Mouse (Mus musculus) hindbrain, embryonic 14.5 days (tissue): Measurements from ENCODE around the gene App. TPM values are rescaled to one million over a fixed set of nuclear protein-coding genes. Genes with fewer than 3 reads are reported as not detected.

Source experiments
- ATAC-seq: fragments of 200-750 bp; cut with Nextera tagmentation; 2 replicates; pipeline ENCODE4 v1.8.0; 2017; ENCODE audit warnings: moderate number of reproducible peaks, mild to moderate bottlenecking, moderate TSS enrichment, moderate library complexity; ENCODE audit not compliant: low FRiP score
- DNase-seq: peaks from one replicate; pipeline ENCODE4 v3.0.0-alpha.2; 2015; ENCODE audit warnings: low spot score
- H3K27ac ChIP-seq: fragments of 300-500 bp; sonication (generic); 2 replicates; pipeline ENCODE4 v1.5.1; 2014; ENCODE audit warnings: mild to moderate bottlenecking, moderate library complexity
- H3K27me3 ChIP-seq: fragments of 300-500 bp; sonication (generic); 2 replicates; pipeline ENCODE4 v1.6.1; 2014; ENCODE audit warnings: mild to moderate bottlenecking, low read length, mixed read lengths; ENCODE audit not compliant: control insufficient read depth, insufficient read depth
- H3K36me3 ChIP-seq: fragments of 300-500 bp; sonication (generic); replicated peaks from 2 replicates; pipeline ENCODE4 v1.6.1; 2014; ENCODE audit not compliant: control insufficient read depth, insufficient read depth
- H3K4me1 ChIP-seq: fragments of 300-500 bp; sonication (generic); replicated peaks from 2 replicates; pipeline ENCODE4 v1.6.1; 2014; ENCODE audit warnings: antibody characterized with exemption, low read length, mixed read lengths; ENCODE audit not compliant: control insufficient read depth, insufficient read depth
- H3K4me2 ChIP-seq: fragments of 300-500 bp; sonication (generic); replicated peaks from 2 replicates; pipeline ENCODE4 v1.6.1; 2014; ENCODE audit warnings: mild to moderate bottlenecking, moderate library complexity
- H3K4me3 ChIP-seq: fragments of 300-500 bp; sonication (generic); replicated peaks from 2 replicates; pipeline ENCODE4 v1.5.1; 2014; ENCODE audit warnings: mild to moderate bottlenecking, low read length
- H3K9ac ChIP-seq: fragments of 300-500 bp; sonication (generic); 2 replicates; pipeline ENCODE4 v1.6.1; 2014
- H3K9me3 ChIP-seq: fragments of 300-500 bp; sonication (generic); 2 replicates; pipeline ENCODE4 v1.6.1; 2016; ENCODE audit warnings: low read length; ENCODE audit not compliant: control insufficient read depth
- WGBS: fragments of 180-500 bp; shearing (Covaris S2); extraction: QIAGEN DNeasy Blood & Tissue Kit; methylation state at CpG from one replicate; pipeline ENCODE4 v1.1.7; 2014; 5-methylcytosine and 5-hydroxymethylcytosine counted together
- polyA plus RNA-seq: library from polyadenylated mRNA; unstranded; fragments of >200 nt; fragmentation: Nextera tagmentation; extraction: Ambion mirVana; gene quantifications from 2 replicates; pipeline ENCODE4 v1.2.1, GENCODE M21; 2014

Gene App
- polyA plus RNA-seq, 1 experiment from 2014 or later, result 430 TPM

DNA sequence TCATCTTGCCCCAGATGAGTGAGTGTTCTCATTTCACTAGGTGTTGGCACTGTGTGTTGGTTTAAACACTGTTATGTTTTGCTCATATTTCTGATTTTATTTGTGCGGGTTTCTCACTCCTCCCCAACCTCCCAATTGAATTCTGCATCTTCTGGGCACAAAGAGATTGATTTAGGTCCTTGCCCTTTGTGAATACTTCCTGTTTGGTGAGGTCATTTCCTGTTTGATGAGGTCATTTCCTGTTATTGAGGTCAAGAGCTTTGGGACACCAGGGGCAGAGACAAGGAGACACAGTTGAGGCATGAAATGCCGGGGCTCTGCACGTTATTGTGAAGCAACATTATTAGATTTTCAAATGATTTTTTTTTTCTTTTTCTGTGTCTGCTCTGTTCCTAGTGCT is 254.5 kb downstream of the App start:
- H3K9ac ChIP-seq, result no peak overlapping the region

DNA sequence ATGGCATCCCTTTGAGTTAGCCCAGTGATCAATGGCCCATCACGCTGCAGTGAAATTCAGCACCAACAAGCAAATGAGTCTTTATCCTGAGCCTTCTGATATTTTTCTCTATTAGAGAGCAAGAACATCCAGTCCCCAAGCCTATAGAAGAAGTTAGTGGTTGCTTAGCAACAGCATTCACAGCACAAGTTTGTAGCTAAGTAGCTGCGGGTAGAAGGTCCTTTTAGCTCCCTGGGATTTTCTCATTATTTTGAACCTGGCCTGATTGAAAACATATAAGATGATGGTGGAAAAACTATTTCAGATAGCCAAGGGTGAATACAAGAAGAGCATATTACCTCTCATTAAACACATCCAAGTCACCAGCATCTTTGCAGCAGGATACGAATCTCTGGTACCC is 256.8 kb downstream of the App start:
- 0 out of 2 replicates have a peak overlapping the region, but pooled peaks have one; percentile 23 for H3K4me2 ChIP-seq
- ATAC-seq, result no peak
- 34% methylated on average over 3 of the region's 3 CpGs for WGBS
- no peaks in the 10 kb centered on the region for H3K36me3 ChIP-seq
- no peak overlapping the region for H3K4me3 ChIP-seq
- no peaks in the 10 kb centered on the region for H3K9me3 ChIP-seq
- H3K27ac ChIP-seq, result 0 out of 2 replicates have a peak overlapping the region, but pooled peaks have one; percentile 54
- no peaks in the 10 kb centered on the region for H3K27me3 ChIP-seq
- no peak overlapping the region for H3K9ac ChIP-seq
- peak; percentile 58 for DNase-seq
- H3K4me1 ChIP-seq, result no peaks in the 10 kb centered on the region

More for the DNA sequence above, 254.5 kb downstream of the App start:
- H3K4me2 ChIP-seq, result no peak overlapping the region
- H3K9me3 ChIP-seq, result no peaks in the 10 kb centered on the region
- DNase-seq (no peak), ATAC-seq (no peak)
- H3K36me3 ChIP-seq, result no peaks in the 10 kb centered on the region
- no peaks in the 10 kb centered on the region for H3K4me1 ChIP-seq
- WGBS, result 75% methylated on average over 3 of the region's 3 CpGs
- H3K27ac ChIP-seq, result peak overlapping the region; percentile 23; the same call in 1 of the 2 replicates
- H3K27me3 ChIP-seq, result no peaks in the 10 kb centered on the region
- no peak overlapping the region for H3K4me3 ChIP-seq

DNA sequence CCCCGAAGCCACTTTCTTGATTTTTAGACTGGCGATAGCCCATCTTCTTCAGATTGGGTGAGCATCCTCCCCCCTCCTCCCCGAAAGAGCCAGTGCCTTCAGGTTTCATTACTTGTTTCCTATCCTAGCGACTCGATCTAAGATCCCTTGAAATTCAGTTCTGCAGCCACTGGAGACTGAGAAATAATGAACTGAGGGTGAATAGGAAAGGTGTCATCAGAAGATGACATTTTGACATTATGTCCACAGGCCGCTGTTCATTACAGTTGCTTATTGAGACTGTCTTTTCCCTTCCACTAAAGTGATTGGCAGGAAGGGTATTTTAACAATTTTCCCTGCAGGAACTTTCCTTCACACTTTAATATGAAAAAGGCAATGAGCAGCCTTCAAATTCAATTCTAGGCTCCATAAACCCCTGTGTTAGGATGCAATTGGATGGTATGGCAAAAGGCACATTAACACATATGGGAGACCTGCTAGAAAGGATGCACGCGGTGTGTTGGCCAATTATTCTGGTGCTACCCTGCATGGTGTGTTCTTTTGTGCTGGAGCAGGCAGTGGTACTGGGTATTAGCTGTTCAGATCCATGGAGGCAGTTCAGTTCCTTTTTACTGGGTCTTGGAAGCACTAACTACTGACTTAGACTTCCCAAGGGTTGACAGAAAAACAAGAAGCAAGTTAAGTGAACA is 261.9 kb downstream of the App start:
- Histone ChIP-seq H3K4me3 (no peak overlapping the region), H3K9ac (no peak overlapping the region), H3K4me2 (no peak overlapping the region), H3K27me3 (no peaks in the 10 kb centered on the region), H3K4me1 (no peaks in the 10 kb centered on the region), H3K36me3 (no peaks in the 10 kb centered on the region), H3K27ac (no peak overlapping the region), H3K9me3 (no peaks in the 10 kb centered on the region)
- 85% methylated on average over 8 of the region's 8 CpGs for WGBS
- ATAC-seq (no peak), DNase-seq (no peak)

- ATAC-seq (no peak), DNase-seq (no peak)
- Histone ChIP-seq H3K27ac (no peak overlapping the region), H3K27me3 (no peaks in the 10 kb centered on the region), H3K36me3 (no peaks in the 10 kb centered on the region), H3K9ac (no peak overlapping the region), H3K4me2 (no peak overlapping the region), H3K4me3 (no peak overlapping the region), H3K9me3 (no peaks in the 10 kb centered on the region), H3K4me1 (no peaks in the 10 kb centered on the region)
- WGBS, result 96% methylated on average over 4 of the region's 4 CpGs
Measured at GRCm38 (mm10) chr16:84902995-84903394, 270.6 kb downstream of the App start.
